Mouse (Mus musculus) hematopoietic multipotent progenitor cell, adult 10-12 weeks (in vitro differentiated cells): ENCODE data around the gene Aasdh. TPM values are rescaled to one million over a fixed set of nuclear protein-coding genes. Genes with fewer than 3 reads are reported as not detected.

Experiments
- polyA plus RNA-seq: library from polyadenylated mRNA; stranded (reverse); fragments of >175 nt; gene quantifications from 2 replicates; pipeline ENCODE4 v1.2.3, GENCODE M21; 2012; ENCODE audit warnings: low replicate concordance

The Aasdh gene
- 2.7 and 4.0 TPM in 2 replicates for polyA plus RNA-seq

GRCm38 (mm10) chr5:76905405-76906154 is at the start of gene Aasdh:
TSS of gene Aasdh (minus strand) at chr5:76905514.

GRCm38 (mm10) chr5:76951106-76952027 is 46.1 kb upstream of the Aasdh start, which contains the start of the genes Paics and Ppat:
TSS of gene Paics (plus strand) at chr5:76951307.
TSS of gene Ppat (minus strand) at chr5:76951578.

Other genes with a start within 250 kb of the Aasdh start
- 2.0 and 7.2 TPM in 2 replicates for gene C530008M17Rik, start 249.0 kb downstream of the Aasdh start, polyA plus RNA-seq
- gene Paics, start 45.8 kb upstream of the Aasdh start, polyA plus RNA-seq = 8.4 and 12.2 TPM in 2 replicates
- gene Ppat, start 46.1 kb upstream of the Aasdh start, polyA plus RNA-seq = 4.8 and 6.5 TPM in 2 replicates
- gene Srp72, start 69.2 kb upstream of the Aasdh start, polyA plus RNA-seq = 27.4 and 54.1 TPM in 2 replicates
- gene Arl9, start 98.5 kb upstream of the Aasdh start, polyA plus RNA-seq = not detected in 2 replicates
- 0.08 and 0.28 TPM in 2 replicates for gene Thegl, start 110.5 kb upstream of the Aasdh start, polyA plus RNA-seq
- 12.5 and 26.2 TPM in 2 replicates for gene Hopx, start 209.6 kb upstream of the Aasdh start, polyA plus RNA-seq